Mouse (Mus musculus) WW6 (cell line): ENCODE results near the gene Cby3.

Source experiments
- DNase-seq: peaks from one replicate; pipeline ENCODE4 v3.0.0-alpha.2; 2013; ENCODE audit warnings: low read depth, low spot score

The Cby3 gene

GRCm38 (mm10) chr11:50389011-50389410 lies 34.7 kb downstream of the Cby3 start:
- DNase-seq, result no peak

DNA sequence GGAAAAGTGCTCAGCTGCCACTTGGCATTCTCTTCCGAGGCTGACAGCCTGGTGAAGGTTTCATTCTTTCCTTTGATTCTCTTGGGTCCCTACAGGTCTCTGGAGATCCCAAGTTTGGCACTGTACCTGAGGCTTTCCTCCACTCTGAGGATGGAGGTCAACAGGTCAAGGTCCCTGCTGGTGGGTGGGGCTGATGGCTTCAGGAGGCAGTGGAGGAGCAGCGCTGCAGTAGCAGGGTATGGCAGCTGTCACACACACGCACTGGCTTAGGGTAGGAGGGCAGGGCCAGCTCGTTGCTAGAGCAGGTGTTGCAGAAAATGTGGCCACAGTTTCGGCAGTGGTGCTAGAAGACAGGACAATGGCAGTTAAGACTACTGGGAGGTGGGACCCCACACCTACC lies 35.4 kb downstream of the Cby3 start:
- DNase-seq, result no peak

DNA sequence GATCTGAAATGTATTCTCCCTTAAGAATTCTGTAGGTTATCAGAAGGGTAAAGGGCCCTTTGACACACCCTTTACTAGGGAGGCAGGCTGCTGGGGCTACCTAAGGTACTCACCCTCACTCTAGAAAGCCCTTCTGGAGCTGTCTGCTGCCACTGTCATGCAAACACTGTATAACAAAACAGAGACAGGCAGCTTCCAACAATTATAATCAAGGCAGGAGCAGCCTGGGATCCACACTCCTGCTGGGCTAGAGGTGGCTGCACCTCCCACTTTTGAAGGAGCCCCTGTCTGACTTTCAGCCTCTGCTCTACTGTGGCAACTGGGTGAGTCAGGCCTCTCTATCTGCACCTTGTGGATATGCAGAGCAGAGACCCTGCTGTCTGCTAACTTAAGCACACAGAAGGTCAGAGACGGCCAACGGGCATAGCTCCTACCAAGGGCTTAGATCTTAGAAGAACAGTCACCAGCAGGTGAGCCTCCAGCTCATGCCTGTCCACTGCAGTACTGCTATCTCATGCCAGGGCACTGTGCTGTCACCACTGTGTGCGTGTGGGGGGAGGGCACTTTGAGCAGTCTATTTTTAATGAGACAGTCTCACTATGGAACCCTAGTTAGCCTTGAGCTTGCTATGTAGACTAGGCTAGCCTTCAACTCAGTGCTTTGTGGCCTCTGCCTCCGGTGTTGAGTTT lies 37.2 kb downstream of the Cby3 start:
- no peak for DNase-seq

GRCm38 (mm10) chr11:50393306-50393705 lies 39.0 kb downstream of the Cby3 start:
- DNase-seq, result no peak

- DNase-seq, result no peak
Measured at GRCm38 (mm10) chr11:50394731-50395130, 40.5 kb downstream of the Cby3 start.

DNA sequence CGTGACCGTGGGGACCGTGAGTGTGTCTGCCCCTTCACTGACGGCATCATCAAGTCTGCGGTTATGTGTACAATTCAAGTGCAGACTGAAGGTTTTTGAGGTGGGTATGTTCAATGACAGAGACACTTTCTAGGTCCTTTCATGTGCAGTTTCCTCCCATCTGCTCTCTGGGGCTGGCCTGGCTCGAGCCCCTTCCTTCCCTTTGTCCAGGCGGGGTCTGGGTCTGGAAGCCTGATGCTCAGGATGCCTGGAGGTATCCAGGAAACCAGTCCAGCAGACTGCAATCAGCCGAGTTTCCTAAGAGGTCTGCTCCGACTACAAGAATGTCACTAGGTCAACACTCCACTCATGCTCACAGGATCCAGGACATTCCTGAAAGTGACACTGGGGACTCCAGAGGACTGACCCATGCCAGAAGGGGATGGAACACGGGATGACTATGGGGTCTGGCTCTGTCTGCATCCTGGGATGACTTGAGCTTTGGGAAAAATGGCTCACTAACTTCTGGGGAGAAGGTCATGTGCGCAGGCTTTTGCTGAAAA lies 42.6 kb downstream of the Cby3 start:
- DNase-seq, result no peak

DNA sequence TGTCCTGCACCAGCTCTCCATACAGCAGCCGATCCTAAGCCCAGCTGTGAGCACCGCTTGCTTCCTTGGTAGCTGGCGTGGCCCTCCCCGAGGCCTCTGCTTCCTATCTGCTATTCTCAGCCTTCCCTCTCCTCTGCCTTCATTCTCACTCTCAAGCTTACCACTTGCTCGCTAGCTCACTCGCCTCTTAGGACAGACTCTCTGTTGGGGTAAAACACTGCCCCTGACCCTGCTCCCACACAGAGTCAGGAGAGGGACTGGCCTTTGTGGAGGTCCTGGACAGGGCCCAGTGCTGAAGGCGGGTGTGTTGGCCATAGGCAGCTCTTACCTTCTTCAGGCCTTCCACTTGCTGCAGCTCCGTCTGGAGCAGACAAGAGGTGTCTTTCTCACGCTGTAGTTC lies 43.1 kb downstream of the Cby3 start:
- no peak for DNase-seq

- no peak for DNase-seq
Measured at GRCm38 (mm10) chr11:50398803-50399202, 44.5 kb downstream of the Cby3 start.

GRCm38 (mm10) chr11:50402481-50402880 lies 48.2 kb downstream of the Cby3 start:
- no peak for DNase-seq

- DNase-seq, result no peak
Measured at GRCm38 (mm10) chr11:50403367-50404014, 49.2 kb downstream of the Cby3 start.

DNA sequence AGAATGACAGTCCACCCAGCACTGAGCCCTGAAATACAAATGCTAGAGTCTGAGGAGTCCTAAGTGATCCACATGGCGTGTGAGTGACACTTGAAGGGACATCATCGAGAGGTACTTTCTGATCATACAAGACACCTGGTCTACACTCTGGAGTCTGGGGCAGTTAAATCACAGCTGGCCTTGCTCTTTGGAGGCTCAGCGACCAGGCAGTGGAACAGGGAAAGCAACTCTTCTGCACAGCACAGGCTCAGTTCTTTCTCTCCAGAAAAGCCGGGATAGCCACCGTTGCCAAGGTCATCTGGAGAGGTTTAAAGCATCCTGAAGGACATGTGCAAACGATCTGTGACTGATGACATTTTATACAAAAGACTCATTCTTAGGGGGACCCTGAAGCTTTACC lies 53.0 kb downstream of the Cby3 start:
- DNase-seq, result no peak
